Mouse (Mus musculus) intestine, embryonic 15.5 days (tissue): ENCODE data around the gene Ccdc194. TPM values are rescaled to one million over a fixed set of nuclear protein-coding genes. Genes with fewer than 3 reads are reported as not detected.

Experiments
- ATAC-seq: fragments of 200-750 bp; cut with Nextera tagmentation; 2 replicates; pipeline ENCODE4 v1.8.0; 2017; ENCODE audit warnings: moderate TSS enrichment, moderate library complexity
- H3K27ac ChIP-seq: fragments of 300-500 bp; sonication (generic); 2 replicates; pipeline ENCODE4 v1.5.1; 2015; ENCODE audit warnings: mild to moderate bottlenecking, inconsistent platforms
- H3K27me3 ChIP-seq: fragments of 300-500 bp; sonication (generic); replicated peaks from 2 replicates; pipeline ENCODE4 v1.6.1; 2015; ENCODE audit warnings: inconsistent platforms
- H3K36me3 ChIP-seq: fragments of 300-500 bp; sonication (generic); 2 replicates; pipeline ENCODE4 v1.6.1; 2015; ENCODE audit warnings: inconsistent platforms
- H3K4me1 ChIP-seq: fragments of 300-500 bp; sonication (generic); replicated peaks from 2 replicates; pipeline ENCODE4 v1.6.1; 2015; ENCODE audit warnings: inconsistent platforms
- H3K4me2 ChIP-seq: fragments of 300-500 bp; sonication (generic); replicated peaks from 2 replicates; pipeline ENCODE4 v1.6.1; 2015; ENCODE audit warnings: mild to moderate bottlenecking, inconsistent platforms
- H3K4me3 ChIP-seq: fragments of 300-500 bp; sonication (generic); replicated peaks from 2 replicates; pipeline ENCODE4 v1.5.1; 2015; ENCODE audit warnings: inconsistent platforms
- H3K9ac ChIP-seq: fragments of 300-500 bp; sonication (generic); 2 replicates; pipeline ENCODE4 v1.6.1; 2015; ENCODE audit warnings: inconsistent platforms
- H3K9me3 ChIP-seq: fragments of 300-500 bp; sonication (generic); 2 replicates; pipeline ENCODE4 v1.6.1; 2016; ENCODE audit warnings: inconsistent platforms
- WGBS: fragments of 180-500 bp; shearing (Covaris S2); methylation state at CpG from one replicate; pipeline ENCODE4 v1.1.7; 2015; 5-methylcytosine and 5-hydroxymethylcytosine counted together
- polyA plus RNA-seq: library from polyadenylated mRNA; unstranded; fragments of >200 nt; fragmentation: Nextera tagmentation; extraction: Ambion mirVana; gene quantifications from 2 replicates; pipeline ENCODE4 v1.2.1, GENCODE M21; 2015

The Ccdc194 gene
- polyA plus RNA-seq, 1 experiment from 2014 or later: 0.43 TPM

- Histone ChIP-seq H3K4me2 (peak overlapping the region; percentile 80), H3K27ac (no peak overlapping the region), H3K9me3 (no peaks in the 10 kb centered on the region), H3K9ac (peak overlapping the region; percentile 65), H3K27me3 (no peaks in the 10 kb centered on the region), H3K36me3 (peaks cover 36% of the 10 kb centered on the region), H3K4me1 (peaks cover 19% of the 10 kb centered on the region), H3K4me3 (peak overlapping the region; percentile 69)
- WGBS: 90% methylated on average over 3 of the region's 3 CpGs
- ATAC-seq: no peak
These were observed 55.2 kb downstream of the Ccdc194 start for GRCm38 (mm10) chr8:71470146-71470912.

Other genes starting within 250 kb of the Ccdc194 start
- gene Use1, start 158.9 kb downstream of the Ccdc194 start, polyA plus RNA-seq: 93.5 and 93.8 TPM in 2 replicates
- 6.7 and 7.9 TPM in 2 replicates for gene Ocel1, start 154.4 kb downstream of the Ccdc194 start, polyA plus RNA-seq
- 81.1 and 85.7 TPM in 2 replicates for gene Nr2f6, start 143.8 kb downstream of the Ccdc194 start, polyA plus RNA-seq
- gene Ushbp1, start 129.9 kb downstream of the Ccdc194 start, polyA plus RNA-seq: 8.8 and 10.8 TPM in 2 replicates
- 97.8 and 99.8 TPM in 2 replicates for gene Babam1, start 128.8 kb downstream of the Ccdc194 start, polyA plus RNA-seq
- 31.6 and 41.6 TPM in 2 replicates for gene Ankle1, start 119.7 kb downstream of the Ccdc194 start, polyA plus RNA-seq
- 34.6 and 37.5 TPM in 2 replicates for gene Abhd8, start 62.1 kb downstream of the Ccdc194 start, polyA plus RNA-seq
- gene Mrpl34, start 60.8 kb downstream of the Ccdc194 start, polyA plus RNA-seq: 199 and 214 TPM in 2 replicates
- 90.2 and 91.3 TPM in 2 replicates for gene Dda1, start 56.5 kb downstream of the Ccdc194 start, polyA plus RNA-seq
- 1.4 TPM in 2 replicates for gene Ano8, start 39.7 kb downstream of the Ccdc194 start, polyA plus RNA-seq
- 13.6 and 16.3 TPM in 2 replicates for gene Gtpbp3, start 37.6 kb downstream of the Ccdc194 start, polyA plus RNA-seq
- 76.8 and 79.2 TPM in 2 replicates for gene Plvap, start 14.0 kb downstream of the Ccdc194 start, polyA plus RNA-seq
- 43.0 and 45.5 TPM in 2 replicates for gene Bst2, start 11.7 kb upstream of the Ccdc194 start, polyA plus RNA-seq
- gene Mvb12a, start 17.2 kb upstream of the Ccdc194 start, polyA plus RNA-seq: 103 and 115 TPM in 2 replicates
- gene Tmem221, start 33.2 kb upstream of the Ccdc194 start, polyA plus RNA-seq: 2.1 and 2.8 TPM in 2 replicates
- 0.06 TPM in 1 of 2 replicates, not detected in the other for gene Nxnl1, start 40.9 kb upstream of the Ccdc194 start, polyA plus RNA-seq
- gene Slc27a1, start 43.2 kb upstream of the Ccdc194 start, polyA plus RNA-seq: 23.3 and 25.1 TPM in 2 replicates
- gene Pgls, start 66.5 kb upstream of the Ccdc194 start, polyA plus RNA-seq: 241 and 243 TPM in 2 replicates
- gene Fam129c, start 71.9 kb upstream of the Ccdc194 start, polyA plus RNA-seq: 2.9 and 3.6 TPM in 2 replicates
- 70.8 and 73.5 TPM in 2 replicates for gene Colgalt1, start 85.3 kb upstream of the Ccdc194 start, polyA plus RNA-seq
- 1.3 and 1.5 TPM in 2 replicates for gene Unc13a, start 146.0 kb upstream of the Ccdc194 start, polyA plus RNA-seq
- gene Jak3, start 150.6 kb upstream of the Ccdc194 start, polyA plus RNA-seq: 9.0 and 9.2 TPM in 2 replicates
- gene Insl3, start 163.5 kb upstream of the Ccdc194 start, polyA plus RNA-seq: 1.2 and 1.9 TPM in 2 replicates
- gene B3gnt3, start 176.1 kb upstream of the Ccdc194 start, polyA plus RNA-seq: 16.0 and 17.0 TPM in 2 replicates
- gene Fcho1, start 200.0 kb upstream of the Ccdc194 start, polyA plus RNA-seq: 5.3 and 7.1 TPM in 2 replicates